Mouse (Mus musculus) yolk sac, embryonic 10.5 days (tissue): ENCODE results near the gene Uspl1.

Experiments
- DNase-seq: peaks from one replicate; pipeline ENCODE4 v3.0.0-alpha.2; 2017; ENCODE audit warnings: low spot score

Gene Uspl1

GRCm38 (mm10) chr5:149168051-149168450, 16.1 kb upstream of the Uspl1 start:
- no peak for DNase-seq

DNA sequence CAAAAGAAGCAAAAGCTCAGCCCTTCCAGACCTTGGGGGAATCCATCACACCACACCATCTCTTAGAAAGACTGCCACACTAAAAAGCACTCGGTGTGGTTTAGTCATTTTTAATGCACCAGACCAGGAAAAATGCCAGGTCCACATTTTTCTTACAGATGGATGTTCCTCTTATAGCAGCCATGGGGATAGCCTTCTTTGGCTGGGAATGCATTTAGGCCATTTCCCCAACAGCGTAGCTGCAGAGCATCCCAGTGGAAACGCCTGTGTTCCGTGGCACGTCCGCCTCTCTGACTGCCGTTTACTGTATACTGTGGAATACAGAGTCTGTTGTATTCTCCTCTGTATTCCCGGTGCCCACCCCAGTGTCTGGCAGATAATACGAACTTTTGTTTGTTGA, 15.3 kb upstream of the Uspl1 start:
- no peak for DNase-seq

GRCm38 (mm10) chr5:149170841-149171588, 13.1 kb upstream of the Uspl1 start:
- peak; percentile 51 for DNase-seq

GRCm38 (mm10) chr5:149172246-149172645, 11.9 kb upstream of the Uspl1 start:
- DNase-seq, result no peak

DNA sequence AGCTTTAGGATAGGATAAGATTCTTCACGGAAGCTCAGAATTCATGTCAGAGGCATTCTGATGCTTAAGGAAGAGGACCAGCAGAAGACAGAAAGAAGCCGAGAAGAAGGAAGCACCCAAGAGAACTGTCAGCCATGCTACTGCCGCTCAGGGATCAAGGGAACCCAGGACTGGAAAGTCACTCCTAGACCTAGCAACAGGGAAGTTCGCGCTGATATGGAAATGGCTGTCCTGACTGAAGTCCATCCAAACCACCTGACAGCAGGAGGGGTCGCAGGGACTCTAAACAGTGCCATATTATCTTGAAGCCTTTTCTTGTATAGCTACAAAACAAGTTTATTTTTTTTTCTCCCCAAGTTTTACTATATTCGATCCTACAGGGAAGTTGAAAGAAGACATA, 9.6 kb upstream of the Uspl1 start:
- DNase-seq, result peak; percentile 27

DNA sequence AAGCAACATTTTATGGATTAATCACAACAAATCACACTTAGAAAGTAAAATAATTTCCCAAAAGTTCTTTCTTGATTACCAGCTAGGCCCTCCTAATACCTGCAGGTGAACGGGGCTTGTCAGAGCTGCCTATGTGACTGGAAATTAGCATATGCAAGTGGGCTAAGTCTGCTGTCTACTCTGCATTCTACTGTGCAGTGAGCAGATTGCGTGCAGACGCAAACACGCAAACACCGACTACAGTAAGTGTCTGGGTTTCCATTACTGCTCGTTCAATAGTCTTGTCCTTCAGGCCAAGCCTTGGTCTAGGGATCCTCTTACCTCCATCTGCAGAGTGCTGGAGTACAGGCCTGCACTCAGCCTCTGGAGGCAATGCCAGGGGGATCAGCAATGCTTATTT, 8.4 kb upstream of the Uspl1 start:
- DNase-seq, result no peak

- no peak for DNase-seq
Measured at GRCm38 (mm10) chr5:149178095-149178494, 6.1 kb upstream of the Uspl1 start.

GRCm38 (mm10) chr5:149179826-149180225, 4.3 kb upstream of the Uspl1 start:
- no peak for DNase-seq

DNA sequence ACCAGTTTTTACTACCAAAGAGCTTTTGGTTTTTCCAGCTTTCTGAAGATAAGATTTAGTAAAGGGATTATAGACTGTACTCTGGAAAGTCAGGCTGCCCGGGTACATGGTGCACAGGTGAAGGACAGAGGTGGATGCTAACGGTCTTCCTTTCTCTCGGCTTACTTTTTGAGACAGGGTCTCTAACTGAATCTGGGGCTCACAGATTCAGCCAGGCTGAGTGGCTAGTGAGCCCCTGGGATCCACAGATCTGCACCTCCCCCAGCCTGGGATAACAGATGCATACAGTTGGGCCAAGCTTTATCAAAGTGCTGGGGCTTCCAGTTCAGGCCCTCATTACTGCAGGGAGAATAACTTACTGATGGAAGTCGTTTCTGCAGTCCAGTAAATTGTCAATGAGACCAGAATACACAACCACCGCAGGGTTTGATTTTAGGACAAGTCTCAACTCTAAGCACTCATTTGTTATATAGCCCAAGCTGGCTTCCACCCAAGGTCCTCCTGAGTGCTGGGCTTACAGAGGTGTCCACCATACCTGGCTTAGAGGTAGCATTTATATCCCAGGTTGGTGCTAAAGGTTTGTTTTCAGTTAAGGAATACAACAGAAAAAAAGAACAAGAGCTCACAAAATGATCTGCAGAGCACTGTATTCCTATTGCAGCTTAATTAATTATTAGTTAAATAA, 1.8 kb upstream of the Uspl1 start:
- no peak for DNase-seq

- no peak for DNase-seq
Measured at GRCm38 (mm10) chr5:149183122-149183521, 1.0 kb upstream of the Uspl1 start.

DNA sequence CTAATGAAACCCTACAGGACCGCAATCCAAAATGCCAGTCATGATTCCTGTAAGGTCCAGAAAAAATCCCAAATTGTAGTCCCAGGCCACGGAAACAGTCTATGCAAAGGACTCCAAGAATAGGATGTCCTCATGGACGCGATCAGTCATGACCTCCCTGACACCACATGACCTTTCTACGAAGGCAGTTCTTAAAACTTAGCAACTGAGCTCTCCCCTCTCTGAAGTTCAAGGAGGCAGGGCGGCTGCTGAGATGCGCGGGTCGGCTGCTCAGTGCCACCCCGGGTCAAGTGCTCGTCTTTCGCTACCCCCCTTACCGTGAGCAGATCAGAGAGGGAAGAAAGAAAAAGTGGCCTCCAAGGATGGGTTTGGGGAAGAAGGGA, 438 bp upstream of the Uspl1 start:
- DNase-seq, result no peak

DNA sequence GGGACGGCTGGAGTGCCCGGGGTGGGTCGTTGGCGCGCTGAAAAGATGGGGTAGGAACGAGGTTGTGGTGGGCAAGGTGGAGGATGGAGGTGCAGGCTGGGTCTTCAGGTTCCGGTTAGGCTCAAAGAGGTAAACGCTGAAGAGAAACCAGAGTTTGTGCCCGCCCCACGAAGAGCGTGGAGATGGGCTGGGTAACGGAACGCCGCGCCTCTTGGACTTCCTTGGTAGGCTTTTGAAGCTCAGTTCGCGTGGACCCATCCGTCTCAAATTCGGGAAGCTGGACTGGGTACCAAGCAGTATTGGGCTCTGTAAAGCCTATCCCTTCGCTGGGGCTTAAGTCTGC, 665 bp downstream of the Uspl1 start:
- no peak for DNase-seq

GRCm38 (mm10) chr5:149185806-149186205, 1.7 kb downstream of the Uspl1 start:
- no peak for DNase-seq

DNA sequence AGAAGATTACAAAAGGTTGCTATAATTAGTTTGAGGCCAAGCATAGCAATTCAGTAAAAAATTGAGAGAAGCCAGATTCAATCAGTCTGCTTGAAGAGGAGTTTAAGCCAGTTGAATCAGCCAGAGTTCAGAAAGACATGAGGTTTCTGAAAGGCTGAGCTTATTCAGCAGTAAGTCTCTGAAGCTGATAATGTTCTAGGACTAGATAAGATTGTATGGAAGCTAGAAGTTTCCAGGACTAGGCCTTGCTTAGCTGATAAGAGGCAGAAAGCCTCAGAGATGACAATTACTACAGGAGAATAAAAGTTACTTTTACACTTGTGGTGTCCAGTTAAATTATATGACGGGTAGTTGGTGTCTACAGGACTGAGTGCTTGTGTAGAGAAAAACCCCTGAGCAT, 6.0 kb downstream of the Uspl1 start:
- no peak for DNase-seq

- no peak for DNase-seq
Measured at GRCm38 (mm10) chr5:149196611-149197010, 12.5 kb downstream of the Uspl1 start.

- no peak for DNase-seq
Measured at GRCm38 (mm10) chr5:149198782-149199181, 14.6 kb downstream of the Uspl1 start.

- no peak for DNase-seq
Measured at GRCm38 (mm10) chr5:149202941-149203340, 18.8 kb downstream of the Uspl1 start.

DNA sequence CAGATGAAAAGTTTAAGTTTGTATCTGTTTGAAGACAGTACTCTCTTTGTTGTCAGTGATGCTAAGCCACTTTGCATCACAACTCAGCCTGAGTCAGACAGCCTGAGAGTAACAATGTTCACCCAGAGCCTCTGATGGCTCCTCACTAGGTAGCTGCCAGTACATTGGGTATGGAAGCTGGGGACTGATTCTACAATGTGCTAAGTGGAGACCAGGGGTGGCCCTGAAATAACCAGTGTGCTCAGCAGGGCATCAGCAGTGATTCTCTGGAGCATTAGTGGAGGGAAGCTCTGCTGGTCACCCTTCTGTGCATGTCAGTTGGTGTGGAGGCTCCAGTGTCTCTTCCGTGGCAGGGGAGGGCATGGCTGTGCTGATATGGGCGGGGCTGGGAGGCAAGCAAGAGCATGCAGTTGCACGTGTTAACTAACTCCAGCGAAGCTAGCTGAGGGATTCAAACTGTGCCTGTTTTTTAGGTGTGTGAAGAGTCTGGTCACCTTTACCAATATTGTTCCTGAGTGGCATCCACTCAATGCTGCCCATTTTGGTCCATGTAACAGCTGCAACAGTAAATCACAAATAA, 19.7 kb downstream of the Uspl1 start:
- no peak for DNase-seq

GRCm38 (mm10) chr5:149204822-149205221, 20.7 kb downstream of the Uspl1 start:
- peak; percentile 48 for DNase-seq

DNA sequence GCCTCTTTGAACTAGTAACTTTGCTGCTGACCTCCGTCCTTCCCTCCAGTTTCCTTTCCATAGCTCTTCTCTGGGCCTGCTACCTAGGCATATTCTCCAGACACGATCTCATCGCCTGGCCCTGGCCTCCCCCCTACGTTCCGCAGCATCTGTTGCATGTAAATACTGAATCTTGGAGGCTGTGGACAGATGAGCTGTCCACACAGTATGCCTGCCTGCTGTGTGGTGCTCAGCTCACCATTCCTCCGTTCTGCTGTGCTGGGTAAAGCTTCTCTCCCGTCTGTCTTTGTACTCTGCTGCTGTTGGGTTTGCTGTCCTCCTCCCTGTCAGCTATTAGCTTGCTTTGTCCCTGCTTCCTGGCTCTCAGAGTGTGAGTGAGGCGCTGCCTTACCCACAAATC, 21.1 kb downstream of the Uspl1 start:
- DNase-seq, result peak; percentile 20

DNA sequence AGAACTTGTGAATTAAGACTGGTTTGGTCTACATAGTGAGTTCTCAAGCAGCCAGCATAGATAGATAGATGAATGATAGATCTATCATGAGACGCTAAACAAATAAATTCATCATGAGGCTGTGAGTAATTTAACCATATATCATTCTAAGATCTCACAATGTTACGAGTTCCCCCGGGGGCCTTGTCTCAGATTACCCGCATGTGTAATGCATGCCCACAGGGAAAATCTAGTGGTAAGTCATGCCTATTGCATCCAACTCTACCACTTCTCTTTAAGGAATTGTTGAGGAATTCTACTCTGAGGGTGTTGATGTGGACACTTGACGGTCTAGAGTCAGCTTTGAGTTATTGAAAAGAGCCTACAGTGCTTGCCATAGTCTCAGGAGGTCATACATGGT, 22.1 kb downstream of the Uspl1 start:
- DNase-seq, result no peak

- no peak for DNase-seq
Measured at GRCm38 (mm10) chr5:149207661-149208060, 23.5 kb downstream of the Uspl1 start.

DNA sequence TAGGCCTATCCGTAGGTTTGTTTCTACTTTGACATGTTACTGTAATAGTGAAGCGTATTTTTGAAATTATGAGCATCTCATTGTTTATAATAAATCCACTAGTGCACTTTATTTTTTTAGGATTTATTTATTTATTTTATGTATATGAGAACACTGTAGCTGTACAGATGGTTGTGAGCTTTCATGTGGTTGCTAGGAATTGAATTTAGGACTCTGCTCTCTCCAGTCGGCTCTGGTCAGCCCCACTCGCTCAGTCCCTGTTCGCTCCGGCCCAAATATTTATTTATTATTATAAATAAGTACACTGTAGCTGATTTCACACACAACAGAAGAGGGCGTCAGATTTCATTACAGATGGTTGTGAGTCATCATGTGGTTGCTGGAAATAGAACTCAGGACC, 24.6 kb downstream of the Uspl1 start:
- DNase-seq, result no peak

DNA sequence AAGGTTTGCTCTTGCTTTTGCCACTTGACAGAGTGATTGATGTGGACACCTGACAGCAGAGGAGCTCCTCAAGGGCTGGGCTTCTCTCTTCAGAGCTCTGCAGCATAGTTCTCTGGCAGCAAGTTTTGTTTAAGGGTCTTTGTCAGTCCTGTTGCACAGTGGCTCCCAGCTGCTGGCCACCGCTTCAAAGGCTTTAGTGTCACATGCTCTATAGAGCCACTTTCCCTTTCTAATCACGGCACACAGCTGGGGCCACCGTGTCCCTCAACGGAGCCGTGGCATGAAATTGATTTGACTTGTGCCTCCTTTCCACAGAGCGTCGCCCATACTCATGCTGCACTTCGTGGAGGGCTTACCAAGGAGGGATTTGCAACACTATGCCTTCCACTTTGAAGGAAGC, 25.2 kb downstream of the Uspl1 start:
- DNase-seq, result no peak
